7 mouse cellular contexts compared by ENCODE assay signal in the genomic region with DNA sequence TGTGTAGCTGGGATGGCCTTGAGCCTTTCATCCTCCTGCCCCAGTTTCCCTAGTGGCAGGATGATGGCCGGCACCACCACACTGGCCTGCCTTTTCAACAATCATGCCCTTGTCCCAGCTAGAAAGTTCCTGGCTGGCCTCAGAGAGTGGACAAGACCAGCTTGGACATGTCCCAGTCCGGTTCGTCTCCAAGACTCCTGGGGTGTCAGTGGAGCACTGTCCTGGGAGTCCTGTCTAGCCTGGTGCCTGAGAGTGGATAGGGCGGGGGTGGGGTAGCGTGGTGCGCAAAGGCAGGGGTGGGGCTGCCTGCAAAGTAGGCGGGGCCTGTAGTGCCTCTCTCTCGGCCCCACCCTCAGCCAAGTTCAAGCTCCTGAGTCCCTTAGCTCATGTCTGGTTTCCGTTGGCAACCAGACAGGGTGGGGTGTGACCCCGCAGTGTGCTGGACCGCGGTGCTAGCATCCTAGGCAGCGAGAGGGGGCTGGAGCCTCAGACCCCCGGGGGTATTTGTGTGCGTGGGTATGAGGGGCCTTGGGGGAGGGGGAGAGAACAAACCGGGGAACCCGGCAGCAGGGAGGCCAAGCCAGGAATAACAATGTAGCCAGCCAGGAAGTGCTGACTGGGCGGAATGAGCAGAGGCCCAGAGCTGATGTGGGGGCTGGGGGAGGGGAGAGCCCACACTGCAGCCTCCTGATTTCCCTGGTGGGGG. TPM values are rescaled to one million over a fixed set of nuclear protein-coding genes. Genes with fewer than 3 reads are reported as not detected.
A peak's percentile ranks its signal among the peaks of the same experiment; 100 is the strongest.
DNase-seq lines count a peak whose midpoint lies in the region; ATAC-seq and TF ChIP-seq lines count a peak whose summit lies in the region.

No protein-coding gene starts in this region.

- H3K4me2 ChIP-seq in embryonic facial prominence, embryonic 14.5 days (ENCODE audit: low read depth, low read length), result peak overlapping the region; percentile 23
- peak overlapping the region; percentile 41 for H3K4me2 ChIP-seq in heart, embryonic 15.5 days
- H3K4me2 ChIP-seq in kidney, postnatal 0 days (ENCODE audit: low read length), result peak overlapping the region; percentile 30
- peak overlapping the region; percentile 51 for H3K4me2 ChIP-seq in lung, embryonic 16.5 days (ENCODE audit: low read depth, low read length)

- peak overlapping the region; percentile 82 for H3K27ac ChIP-seq in embryonic facial prominence, embryonic 14.5 days (replicated peaks; ENCODE audit: low read depth, low read length)
- H3K27ac ChIP-seq in heart, embryonic 15.5 days, result peak overlapping the region; percentile 90
- H3K27ac ChIP-seq in kidney, postnatal 0 days, result peak overlapping the region; percentile 86
- peak overlapping the region; percentile 93 for H3K27ac ChIP-seq in lung, embryonic 16.5 days (ENCODE audit: low read length)

- 7% methylated on average over 18 of the region's 18 CpGs for WGBS in embryonic facial prominence, embryonic 14.5 days
- 14% methylated on average over 18 of the region's 18 CpGs for WGBS in heart, embryonic 15.5 days
- 12% methylated on average over 16 of the region's 18 CpGs for WGBS in kidney, postnatal 0 days
- 10% methylated on average over 18 of the region's 18 CpGs for WGBS in lung, embryonic 16.5 days

- DNase-seq in G1E (ENCODE audit: low spot score), result no peak
- DNase-seq in adrenal gland, postnatal 14 days, result peak; percentile 74
- peak; percentile 96 for DNase-seq in embryonic facial prominence, embryonic 14.5 days (ENCODE audit: low spot score)
- peak; percentile 89 for DNase-seq in kidney, postnatal 0 days (ENCODE audit: low spot score)
- peak; percentile 88 for DNase-seq in retina, postnatal 1 day

- H3K9ac ChIP-seq in embryonic facial prominence, embryonic 14.5 days (ENCODE audit: low read depth, low read length), result 0 out of 2 replicates have a peak overlapping the region, but pooled peaks have one; percentile 47
- peak overlapping the region; percentile 40 for H3K9ac ChIP-seq in heart, embryonic 15.5 days
- H3K9ac ChIP-seq in kidney, postnatal 0 days (ENCODE audit: low read depth, low read length), result no peak overlapping the region; the same call in 1 of the 2 replicates
- peak overlapping the region; percentile 60 for H3K9ac ChIP-seq in lung, embryonic 16.5 days (ENCODE audit: low read length)

- TF ChIP-seq CTCF in G1E (IDR thresholded peaks at IDR 0.05; ENCODE audit: low read depth, low read length), result no peak
- no peak for TF ChIP-seq CTCF in kidney, postnatal 0 days (IDR thresholded peaks at IDR 0.05; ENCODE audit: low read depth)

- peaks cover 51% of the 10 kb centered on the region for H3K4me1 ChIP-seq in G1E (ENCODE audit: insufficient read depth, low read depth, low read length)
- peaks cover 24% of the 10 kb centered on the region for H3K4me1 ChIP-seq in embryonic facial prominence, embryonic 14.5 days (ENCODE audit: control insufficient read depth, insufficient read depth, low read length)
- H3K4me1 ChIP-seq in heart, embryonic 15.5 days (replicated peaks), result peaks cover 50% of the 10 kb centered on the region
- peaks cover 29% of the 10 kb centered on the region for H3K4me1 ChIP-seq in kidney, postnatal 0 days (replicated peaks; ENCODE audit: insufficient read depth, low read length)
- H3K4me1 ChIP-seq in lung, embryonic 16.5 days (replicated peaks; ENCODE audit: control insufficient read depth, insufficient read depth, low read length), result peaks cover 35% of the 10 kb centered on the region

- ATAC-seq in G1E (ENCODE audit: extremely low read depth, insufficient number of reproducible peaks, low FRiP score, poor library complexity, severe bottlenecking), result peak; percentile 79
- peak; percentile 90 for ATAC-seq in embryonic facial prominence, embryonic 14.5 days (ENCODE audit: low read depth)
- ATAC-seq in heart, embryonic 15.5 days (replicated peaks; ENCODE audit: insufficient number of reproducible peaks, insufficient read depth, low FRiP score, low read depth), result peak; percentile 77
- ATAC-seq in kidney, postnatal 0 days (replicated peaks; ENCODE audit: low FRiP score, low read depth), result peak; percentile 58
- peak; percentile 86 for ATAC-seq in lung, embryonic 16.5 days (ENCODE audit: low read depth)

- no peaks in the 10 kb centered on the region for H3K9me3 ChIP-seq in G1E (replicated peaks)
- H3K9me3 ChIP-seq in embryonic facial prominence, embryonic 14.5 days (ENCODE audit: control insufficient read depth, low read length), result no peaks in the 10 kb centered on the region
- no peaks in the 10 kb centered on the region for H3K9me3 ChIP-seq in heart, embryonic 15.5 days (replicated peaks)
- no peaks in the 10 kb centered on the region for H3K9me3 ChIP-seq in kidney, postnatal 0 days (replicated peaks; ENCODE audit: low read length)
- H3K9me3 ChIP-seq in lung, embryonic 16.5 days (ENCODE audit: control insufficient read depth, low read length), result no peaks in the 10 kb centered on the region

- H3K4me3 ChIP-seq in G1E (ENCODE audit: low read depth, low read length), result peak overlapping the region; percentile 20; the same call in 1 of the 2 replicates
- no peak overlapping the region; the same call in 1 of the 2 replicates for H3K4me3 ChIP-seq in embryonic facial prominence, embryonic 14.5 days (ENCODE audit: low read depth, low read length)
- peak overlapping the region; percentile 17; the same call in 1 of the 2 replicates for H3K4me3 ChIP-seq in heart, embryonic 15.5 days
- H3K4me3 ChIP-seq in kidney, postnatal 0 days (replicated peaks; ENCODE audit: low read depth, low read length), result no peak overlapping the region
- peak overlapping the region; percentile 25; the same call in 1 of the 2 replicates for H3K4me3 ChIP-seq in lung, embryonic 16.5 days (ENCODE audit: low read length)

- peaks cover 44% of the 10 kb centered on the region for H3K36me3 ChIP-seq in G1E (replicated peaks)
- peaks cover 84% of the 10 kb centered on the region for H3K36me3 ChIP-seq in embryonic facial prominence, embryonic 14.5 days (ENCODE audit: control insufficient read depth, insufficient read depth, low read length)
- peaks cover 57% of the 10 kb centered on the region for H3K36me3 ChIP-seq in heart, embryonic 15.5 days
- H3K36me3 ChIP-seq in kidney, postnatal 0 days (ENCODE audit: insufficient read depth, low read length), result peaks cover 45% of the 10 kb centered on the region
- peaks cover 49% of the 10 kb centered on the region for H3K36me3 ChIP-seq in lung, embryonic 16.5 days (ENCODE audit: control insufficient read depth, insufficient read depth, low read length)

- H3K27me3 ChIP-seq in G1E (ENCODE audit: insufficient read depth, low read length), result peaks cover 40% of the 10 kb centered on the region; the same call in 1 of the 2 replicates
- no peaks in the 10 kb centered on the region for H3K27me3 ChIP-seq in embryonic facial prominence, embryonic 14.5 days (replicated peaks; ENCODE audit: control insufficient read depth, insufficient read depth, low read length)
- no peaks in the 10 kb centered on the region for H3K27me3 ChIP-seq in heart, embryonic 15.5 days
- no peaks in the 10 kb centered on the region for H3K27me3 ChIP-seq in kidney, postnatal 0 days (ENCODE audit: insufficient read depth, low read length)
- H3K27me3 ChIP-seq in lung, embryonic 16.5 days (ENCODE audit: control insufficient read depth, insufficient read depth, low read depth, low read length), result no peaks in the 10 kb centered on the region

RNA-seq across cellular contexts. Expression of gene Smim24, which starts 8.8 kb away (rescaled TPM):
- total RNA-seq in G1E (2014; fragmentation: Nextera tagmentation), result 6.5 and 13.8 TPM in 2 replicates
- 1.9 and 3.5 TPM in 2 replicates for total RNA-seq in G1E (2017)
- 1.6 and 1.8 TPM in 2 replicates for polyA plus RNA-seq in G1E (2012)
- total RNA-seq in adrenal gland, postnatal 14 days (2021), result 0.94 and 1.9 TPM in 2 replicates
- 3.9 and 4.1 TPM in 2 replicates for polyA plus RNA-seq in embryonic facial prominence, embryonic 14.5 days (2014; fragmentation: Nextera tagmentation; extraction: Ambion mirVana)
- polyA plus RNA-seq in heart, embryonic 15.5 days (2015; fragmentation: Nextera tagmentation; extraction: Ambion mirVana), result 3.9 and 4.1 TPM in 2 replicates
- polyA plus RNA-seq in kidney, postnatal 0 days (2015; fragmentation: Nextera tagmentation; extraction: Ambion mirVana), result 62.4 and 68.6 TPM in 2 replicates
- 7.9 and 9.0 TPM in 2 replicates for polyA plus RNA-seq in lung, embryonic 16.5 days (2015; fragmentation: Nextera tagmentation; extraction: Ambion mirVana)

RNA-seq across cellular contexts. Expression of gene Gm48552, which starts 12.9 kb away (rescaled TPM):
- 1.2 and 3.1 TPM in 2 replicates for total RNA-seq in G1E (2014; fragmentation: Nextera tagmentation)
- total RNA-seq in G1E (2017), result 0.38 and 0.93 TPM in 2 replicates
- 7.2 and 7.4 TPM in 2 replicates for polyA plus RNA-seq in G1E (2012)
- total RNA-seq in adrenal gland, postnatal 14 days (2021), result 0.64 and 2.1 TPM in 2 replicates
- 0.77 and 0.88 TPM in 2 replicates for polyA plus RNA-seq in embryonic facial prominence, embryonic 14.5 days (2014; fragmentation: Nextera tagmentation; extraction: Ambion mirVana)
- polyA plus RNA-seq in heart, embryonic 15.5 days (2015; fragmentation: Nextera tagmentation; extraction: Ambion mirVana), result 0.84 and 0.91 TPM in 2 replicates
- 0.82 and 1.9 TPM in 2 replicates for polyA plus RNA-seq in kidney, postnatal 0 days (2015; fragmentation: Nextera tagmentation; extraction: Ambion mirVana)
- polyA plus RNA-seq in lung, embryonic 16.5 days (2015; fragmentation: Nextera tagmentation; extraction: Ambion mirVana), result 1.2 and 1.7 TPM in 2 replicates

RNA-seq across cellular contexts. Expression of gene Gm48551, which starts 17.4 kb away (rescaled TPM):
- total RNA-seq in G1E (2014; fragmentation: Nextera tagmentation) (1.1 TPM in 1 of 2 replicates, not detected in the other), G1E (2017) (2.6 and 4.1 TPM in 2 replicates)
- polyA plus RNA-seq in G1E (2012), result 0.72 and 1.3 TPM in 2 replicates
- 0.48 and 1.6 TPM in 2 replicates for total RNA-seq in adrenal gland, postnatal 14 days (2021)
- 2.4 and 2.6 TPM in 2 replicates for polyA plus RNA-seq in embryonic facial prominence, embryonic 14.5 days (2014; fragmentation: Nextera tagmentation; extraction: Ambion mirVana)
- polyA plus RNA-seq in heart, embryonic 15.5 days (2015; fragmentation: Nextera tagmentation; extraction: Ambion mirVana), result 2.2 and 2.3 TPM in 2 replicates
- polyA plus RNA-seq in kidney, postnatal 0 days (2015; fragmentation: Nextera tagmentation; extraction: Ambion mirVana), result 1.9 and 2.1 TPM in 2 replicates
- 3.0 and 3.1 TPM in 2 replicates for polyA plus RNA-seq in lung, embryonic 16.5 days (2015; fragmentation: Nextera tagmentation; extraction: Ambion mirVana)

RNA-seq across cellular contexts. Expression of gene Dohh, which starts 17.4 kb away (rescaled TPM):
- total RNA-seq in G1E (2014; fragmentation: Nextera tagmentation) (9.6 and 11.9 TPM in 2 replicates), G1E (2017) (60.4 and 69.7 TPM in 2 replicates)
- 186 and 220 TPM in 2 replicates for polyA plus RNA-seq in G1E (2012)
- 52.6 and 55.6 TPM in 2 replicates for total RNA-seq in adrenal gland, postnatal 14 days (2021)
- 61.4 and 67.1 TPM in 2 replicates for polyA plus RNA-seq in embryonic facial prominence, embryonic 14.5 days (2014; fragmentation: Nextera tagmentation; extraction: Ambion mirVana)
- polyA plus RNA-seq in heart, embryonic 15.5 days (2015; fragmentation: Nextera tagmentation; extraction: Ambion mirVana), result 65.2 and 79.9 TPM in 2 replicates
- 74.3 and 80.6 TPM in 2 replicates for polyA plus RNA-seq in kidney, postnatal 0 days (2015; fragmentation: Nextera tagmentation; extraction: Ambion mirVana)
- 71.4 and 73.1 TPM in 2 replicates for polyA plus RNA-seq in lung, embryonic 16.5 days (2015; fragmentation: Nextera tagmentation; extraction: Ambion mirVana)

RNA-seq across cellular contexts. Expression of gene Fzr1, which starts 23.4 kb away (rescaled TPM):
- total RNA-seq in G1E (2014; fragmentation: Nextera tagmentation) (29.7 and 65.2 TPM in 2 replicates), G1E (2017) (15.8 and 22.8 TPM in 2 replicates)
- 88.9 and 96.2 TPM in 2 replicates for polyA plus RNA-seq in G1E (2012)
- 40.5 and 43.3 TPM in 2 replicates for total RNA-seq in adrenal gland, postnatal 14 days (2021)
- polyA plus RNA-seq in embryonic facial prominence, embryonic 14.5 days (2014; fragmentation: Nextera tagmentation; extraction: Ambion mirVana), result 69.5 and 90.1 TPM in 2 replicates
- 66.5 and 84.1 TPM in 2 replicates for polyA plus RNA-seq in heart, embryonic 15.5 days (2015; fragmentation: Nextera tagmentation; extraction: Ambion mirVana)
- 67.5 and 70.6 TPM in 2 replicates for polyA plus RNA-seq in kidney, postnatal 0 days (2015; fragmentation: Nextera tagmentation; extraction: Ambion mirVana)
- 95.4 and 105 TPM in 2 replicates for polyA plus RNA-seq in lung, embryonic 16.5 days (2015; fragmentation: Nextera tagmentation; extraction: Ambion mirVana)

Comparison
In these comparisons a context has a peak if more than half of its experiments do, and no peak if none do; other contexts are left out.
1. H3K4me3 ChIP-seq: peak in G1E (single experiment), heart, embryonic 15.5 days (single experiment) and lung, embryonic 16.5 days (single experiment); none in embryonic facial prominence, embryonic 14.5 days (single experiment) and kidney, postnatal 0 days (single experiment).
2. Peak in every context shown above with its lines, with median percentiles within 50 percentile points of each other: ATAC-seq, H3K27ac ChIP-seq and H3K4me2 ChIP-seq.